Mouse (Mus musculus): ENCODE measurements at regions not wholly inside any gene's neighbourhood (a gene's known extent, or its start where the extent isn't known, plus 50 kb on each side); places are given as distances from the start of the nearest gene placed in this dataset.

DNA sequence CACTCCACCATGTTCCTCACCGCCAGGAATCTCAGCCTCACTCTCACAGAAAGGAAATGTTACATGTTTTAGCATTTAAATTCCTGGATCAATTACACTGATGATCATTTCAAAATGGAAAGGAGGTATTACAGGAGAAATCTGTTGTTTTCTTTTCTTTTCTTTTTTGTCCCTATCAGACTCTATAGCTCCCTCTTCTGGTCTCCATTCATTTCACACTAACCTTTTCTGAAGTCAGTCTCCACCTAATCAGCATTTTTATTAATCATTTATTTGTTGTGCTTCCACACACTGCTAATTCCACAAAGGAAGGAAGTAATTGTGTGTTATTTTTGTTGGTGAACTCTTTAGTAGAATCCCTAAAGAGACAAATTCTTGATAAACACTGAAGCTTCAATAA is 130.5 kb upstream of the Car10 start:
- DNase-seq (ENCODE audit: low read depth, low spot score) = peak; percentile 11

DNA sequence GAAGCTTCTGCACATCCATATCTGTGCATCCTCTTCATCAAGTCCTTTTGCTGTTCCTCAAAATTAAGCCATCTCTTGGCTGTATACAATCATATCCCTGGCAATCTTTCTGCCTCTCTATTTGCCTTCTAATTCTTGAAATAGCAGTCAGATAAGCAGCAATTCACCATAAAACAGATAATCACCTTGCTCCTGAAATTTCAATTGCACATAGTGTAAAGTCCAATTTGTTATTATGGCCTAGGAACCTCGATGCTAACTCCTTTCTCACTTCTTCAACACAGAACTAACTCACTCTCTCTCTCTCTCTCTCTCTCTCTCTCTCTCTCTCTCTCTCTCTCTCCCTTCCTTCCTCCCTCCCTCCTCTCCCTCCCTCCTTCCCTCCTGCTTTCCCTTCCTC is 98.2 kb upstream of the Car10 start:
- no peak for DNase-seq (ENCODE audit: low read depth, low spot score)

DNA sequence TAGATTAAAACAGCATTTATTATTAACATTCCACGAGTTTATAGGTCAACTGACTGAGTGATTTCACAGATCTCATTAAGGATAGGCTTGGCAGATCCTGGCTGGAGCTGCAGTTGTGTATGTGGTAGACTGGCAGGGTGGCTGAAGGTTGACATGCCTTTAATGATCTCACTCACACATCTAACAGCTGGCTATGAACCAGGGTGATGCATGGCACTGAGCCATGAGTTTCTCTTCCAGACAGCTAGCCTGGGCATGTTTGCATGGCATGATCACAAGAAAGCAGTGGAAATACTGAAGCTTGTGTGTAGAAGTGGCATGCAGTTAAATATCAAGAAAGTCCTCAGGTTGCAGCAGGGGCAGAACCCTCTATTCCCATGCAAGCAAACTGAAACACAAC is 91.8 kb upstream of the Car10 start:
- no peak for DNase-seq (ENCODE audit: low read depth, low spot score)

DNA sequence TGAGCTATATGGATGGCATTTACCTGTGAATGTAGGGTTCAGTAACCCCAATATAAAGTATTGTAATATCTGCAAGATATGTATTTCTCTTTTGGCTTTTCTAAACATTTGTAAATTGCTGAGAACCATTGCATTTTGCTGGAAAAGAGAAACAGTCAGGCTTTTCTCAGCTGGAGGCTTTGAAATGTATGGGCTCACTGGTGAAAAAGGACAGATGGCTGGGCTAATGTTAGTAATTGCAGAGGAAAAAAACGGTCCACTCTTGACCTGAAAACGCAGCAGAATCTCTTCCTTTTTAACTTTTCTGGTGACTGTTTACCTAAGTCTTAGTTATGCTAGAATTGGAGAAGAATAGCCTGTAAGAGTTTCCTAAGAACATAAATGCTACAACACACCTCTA is 71.8 kb upstream of the Car10 start:
- DNase-seq (ENCODE audit: low read depth, low spot score) = peak; percentile 75

DNA sequence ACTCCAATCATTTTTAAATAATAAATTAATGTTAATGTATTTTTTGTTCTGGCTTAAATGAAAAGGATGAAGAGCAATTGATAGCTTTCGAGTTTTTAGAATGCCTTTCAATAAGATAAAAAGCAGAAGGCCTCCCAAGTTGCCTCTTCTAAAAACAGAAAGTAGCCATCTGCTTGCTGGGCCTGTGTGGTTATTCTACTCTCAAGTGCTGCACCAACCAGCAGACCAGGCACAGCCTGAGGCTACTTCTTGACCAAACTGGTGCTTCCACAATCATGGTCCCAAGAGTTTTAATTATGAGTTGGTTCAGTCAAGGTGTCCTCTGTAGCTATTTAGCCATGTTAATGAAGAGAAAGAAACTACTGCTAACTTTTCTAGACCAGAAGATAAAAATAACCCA is 62.3 kb upstream of the Car10 start:
- peak; percentile 67 for DNase-seq (ENCODE audit: low read depth, low spot score)

DNA sequence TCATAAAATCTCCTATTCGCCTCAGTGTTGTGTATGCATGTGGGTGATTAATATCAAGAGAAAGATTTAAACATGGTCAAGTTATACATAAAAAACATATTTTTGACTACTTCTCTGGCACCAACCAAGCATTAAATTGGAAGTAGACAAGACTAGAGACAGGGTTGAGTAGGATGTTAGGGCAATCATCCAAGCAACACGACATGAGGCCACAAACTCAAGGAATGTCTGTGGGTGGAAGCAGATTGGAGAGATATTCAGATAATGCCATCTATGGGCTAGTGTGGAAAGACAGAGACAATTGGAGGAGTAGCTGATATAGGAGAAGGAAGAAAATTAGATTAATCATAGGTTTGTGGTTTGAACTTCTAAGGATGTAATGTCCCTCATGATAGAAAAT is 60.0 kb upstream of the Car10 start:
- peak; percentile 69 for DNase-seq (ENCODE audit: low read depth, low spot score)

DNA sequence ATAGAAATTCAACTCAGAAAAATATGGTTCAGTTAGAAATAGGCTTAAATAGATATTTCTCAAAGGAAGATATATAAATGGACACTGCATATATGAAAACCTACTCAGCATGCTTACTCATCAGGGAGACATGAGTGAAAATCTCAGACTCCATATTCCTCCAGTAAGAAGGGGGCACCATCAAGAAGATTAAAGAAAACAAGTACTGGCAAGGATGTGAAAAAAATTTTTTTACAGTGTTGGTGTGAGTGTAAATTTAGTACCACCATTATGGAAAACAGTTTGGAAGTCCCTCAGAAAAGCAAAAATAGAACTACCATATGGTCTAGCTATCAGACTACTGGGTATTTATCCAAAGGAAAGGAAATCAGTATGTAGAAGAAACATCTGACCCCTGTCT is 58.5 kb upstream of the Car10 start:
- DNase-seq (ENCODE audit: low read depth, low spot score) = peak; percentile 42

DNA sequence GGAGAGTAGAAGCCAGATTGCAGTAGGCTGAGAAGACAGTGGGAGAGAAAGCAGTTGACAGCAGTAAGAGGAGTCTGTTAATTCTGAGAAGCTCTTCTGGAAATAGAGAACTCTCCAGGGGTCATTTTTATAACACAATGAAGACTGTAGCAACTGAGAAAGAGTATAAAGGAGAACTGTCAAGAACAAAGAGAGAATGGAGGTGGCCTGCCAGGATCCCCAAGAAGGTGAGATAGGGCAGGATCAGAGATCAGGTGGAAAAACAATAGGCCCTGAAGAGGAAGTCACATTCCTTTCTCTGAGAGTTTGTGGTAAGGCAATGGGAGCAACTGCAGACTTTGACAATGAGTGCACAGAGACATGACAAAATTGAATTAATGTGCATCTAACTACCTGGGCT is 57.0 kb upstream of the Car10 start:
- peak; percentile 33 for DNase-seq (ENCODE audit: low read depth, low spot score)

DNA sequence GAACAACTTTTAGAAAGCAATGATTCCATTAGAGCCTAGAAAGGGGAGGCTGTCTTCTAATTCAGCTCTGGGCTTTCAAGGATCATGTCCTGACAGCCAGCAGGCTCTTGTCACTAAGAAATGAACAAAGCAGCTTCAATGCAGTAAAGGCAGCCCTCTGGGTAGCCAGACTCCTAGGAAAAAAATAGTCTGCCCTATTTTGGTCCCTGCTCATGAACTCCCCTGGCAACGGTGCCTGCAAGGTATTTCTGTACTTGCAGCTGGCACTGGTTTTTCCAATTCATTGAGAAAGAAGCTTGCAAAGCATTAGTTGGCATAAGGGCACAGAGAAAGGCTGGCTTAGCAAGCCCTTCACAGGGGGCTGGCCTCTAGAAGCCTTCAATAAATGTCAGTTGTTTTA is 52.8 kb upstream of the Car10 start:
- DNase-seq (ENCODE audit: low read depth, low spot score) = peak; percentile 73
